Mouse (Mus musculus) retina, postnatal 7 days (tissue): ENCODE results near the gene C2cd2l.

ENCODE experiments used
- DNase-seq: peaks from one replicate; pipeline ENCODE4 v3.0.0-alpha.2; 2012; ENCODE audit warnings: low read depth, low spot score

C2cd2l gene

GRCm38 (mm10) chr9:44267319-44268026 is 52.6 kb downstream of the C2cd2l start:
- DNase-seq, result no peak

GRCm38 (mm10) chr9:44266478-44267226 is 53.4 kb downstream of the C2cd2l start:
- no peak for DNase-seq

- no peak for DNase-seq
Measured at GRCm38 (mm10) chr9:44261388-44261787, 58.7 kb downstream of the C2cd2l start.
